Mouse (Mus musculus): ENCODE measurements at regions not wholly inside any gene's neighbourhood (a gene's known extent, or its start where the extent isn't known, plus 50 kb on each side); places are given as distances from the start of the nearest gene placed in this dataset.

- intact Hi-C loops (cut with DNase I), result loop anchor here (5.0 kb wide), 1 partner anchor 258 kb away; no protein-coding TSS in a partner anchor
Observed at GRCm38 (mm10) chr15:61415626-61416025, 492.8 kb upstream of the A1bg start.

DNA sequence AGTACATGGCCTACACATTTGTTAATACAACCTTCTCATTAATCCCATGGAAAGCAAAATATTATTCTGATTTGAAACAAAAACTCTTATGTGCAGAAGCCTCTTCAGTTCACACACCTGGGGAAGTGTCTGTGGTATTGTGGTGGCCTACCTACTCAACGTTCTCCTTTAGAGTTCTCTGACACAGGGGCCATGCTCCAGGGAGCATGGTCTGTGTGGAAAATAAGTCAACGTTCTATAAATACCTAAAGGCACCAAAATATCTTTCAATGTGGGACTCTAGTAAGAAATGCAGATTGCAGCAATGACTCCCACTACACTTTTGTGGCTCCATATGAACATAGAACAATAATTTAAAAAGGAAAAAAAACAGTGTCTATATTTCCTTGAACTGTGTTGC lies 489.0 kb upstream of the A1bg start:
- intact Hi-C loops (cut with DNase I), result no loop called here

DNA sequence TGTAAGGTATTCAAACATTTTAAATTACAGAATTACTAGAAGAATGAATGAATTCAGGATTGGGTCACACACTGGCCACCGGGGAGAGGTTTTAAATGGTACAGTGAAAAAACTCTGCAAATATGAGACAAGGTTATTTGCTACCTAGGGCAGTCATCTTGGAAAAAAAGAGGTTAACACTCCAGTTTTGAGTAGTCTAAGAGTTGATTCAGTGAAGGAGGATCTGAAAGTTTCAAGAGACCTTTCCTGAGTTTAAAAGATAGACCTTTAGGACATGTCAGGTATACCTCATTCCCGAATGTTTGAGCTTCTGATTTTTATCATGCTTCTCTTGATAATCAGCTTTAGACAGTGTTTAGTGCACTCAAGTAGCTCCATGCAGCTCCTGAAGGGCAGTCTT lies 488.0 kb upstream of the A1bg start:
- intact Hi-C loops (cut with DNase I), result no loop called here

DNA sequence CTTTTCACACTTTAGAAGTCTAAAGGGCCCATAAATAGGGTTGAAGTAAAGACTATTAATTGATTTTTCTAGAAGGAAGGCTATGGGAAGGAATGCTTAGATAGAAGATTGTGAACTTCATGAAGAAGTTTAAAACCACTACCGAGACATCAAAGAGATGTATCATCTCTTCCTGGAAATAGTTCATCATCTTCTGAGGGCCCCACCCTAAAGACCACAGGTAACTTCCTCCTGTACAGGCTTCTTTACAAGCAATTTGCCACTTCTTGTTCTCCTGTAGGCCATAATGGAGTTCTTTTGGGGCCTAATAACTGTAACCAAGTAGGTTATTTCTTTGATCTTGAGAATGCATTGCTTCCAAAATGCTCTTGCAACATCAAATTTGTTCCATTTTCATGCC lies 485.8 kb upstream of the A1bg start:
- intact Hi-C loops (cut with DNase I), result no loop called here

DNA sequence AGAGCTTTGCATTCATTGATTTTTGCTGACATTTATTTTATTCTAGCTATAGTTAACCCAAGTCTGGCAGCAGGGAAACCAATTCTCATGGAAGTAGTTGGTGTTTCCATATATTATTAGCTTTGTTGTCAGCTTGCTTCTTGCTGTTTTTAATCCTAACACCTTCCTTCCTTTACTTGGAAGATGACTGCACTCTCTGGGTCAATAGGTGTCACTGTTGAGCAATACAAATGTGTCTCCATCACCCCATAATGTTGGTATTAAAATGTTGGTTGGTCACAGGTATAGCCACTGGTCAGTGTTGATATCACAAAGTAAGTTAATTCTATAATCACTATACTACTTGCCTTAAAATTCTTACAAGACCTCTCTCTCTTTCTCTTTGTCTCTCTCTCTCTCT lies 477.9 kb upstream of the A1bg start:
- intact Hi-C loops (cut with DNase I), result loop anchor here (5.0 kb wide), 1 partner anchor 582 kb away; no protein-coding TSS in a partner anchor

- intact Hi-C loops (cut with DNase I), result loop anchor here (5.0 kb wide), 2 partner anchors 238 to 582 kb away; no protein-coding TSS in a partner anchor
Observed at GRCm38 (mm10) chr15:61399971-61400370, 477.2 kb upstream of the A1bg start.

- intact Hi-C loops (cut with DNase I), result loop anchor here (5.0 kb wide), 1 partner anchor 237 kb away; no protein-coding TSS in a partner anchor
Observed at GRCm38 (mm10) chr15:61398829-61399228, 476.0 kb upstream of the A1bg start.

GRCm38 (mm10) chr15:61397061-61397460 lies 474.2 kb upstream of the A1bg start:
- intact Hi-C loops (cut with DNase I), result loop anchor here (5.0 kb wide), 1 partner anchor 235 kb away; no protein-coding TSS in a partner anchor

DNA sequence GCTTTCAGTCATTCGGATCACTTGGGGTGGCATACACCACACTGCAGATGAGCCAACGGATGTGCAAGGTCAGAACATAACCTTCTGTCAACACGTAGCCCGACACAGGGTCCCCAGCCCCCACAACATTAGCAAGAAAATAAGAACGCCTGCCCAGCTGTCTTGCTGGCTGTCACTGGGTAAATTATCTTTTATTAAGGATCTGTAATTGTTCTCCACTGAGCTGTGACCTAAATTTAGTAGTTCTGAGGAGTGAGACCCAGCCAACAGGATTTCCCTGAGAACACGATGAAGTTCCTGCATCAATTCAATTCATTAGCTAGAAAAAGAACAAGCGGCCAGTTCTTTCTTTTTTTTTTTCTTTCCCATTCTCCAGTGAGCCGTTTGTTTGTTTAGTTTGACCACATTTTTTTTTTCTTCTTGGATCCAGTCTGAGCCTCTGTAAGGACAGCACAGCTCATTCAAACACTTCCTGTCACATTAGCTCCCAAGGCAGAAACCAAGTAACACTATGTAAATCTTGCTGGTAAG lies 472.5 kb upstream of the A1bg start:
- intact Hi-C loops (cut with DNase I), result loop anchor here (5.0 kb wide), 1 partner anchor 233 kb away; no protein-coding TSS in a partner anchor

- intact Hi-C loops (cut with DNase I), result no loop called here
Observed at GRCm38 (mm10) chr15:61380666-61381065, 457.9 kb upstream of the A1bg start.

GRCm38 (mm10) chr15:61366276-61366675 lies 443.5 kb upstream of the A1bg start:
- intact Hi-C loops (cut with DNase I), result no loop called here

GRCm38 (mm10) chr15:61365511-61365910 lies 442.7 kb upstream of the A1bg start:
- intact Hi-C loops (cut with DNase I), result no loop called here

DNA sequence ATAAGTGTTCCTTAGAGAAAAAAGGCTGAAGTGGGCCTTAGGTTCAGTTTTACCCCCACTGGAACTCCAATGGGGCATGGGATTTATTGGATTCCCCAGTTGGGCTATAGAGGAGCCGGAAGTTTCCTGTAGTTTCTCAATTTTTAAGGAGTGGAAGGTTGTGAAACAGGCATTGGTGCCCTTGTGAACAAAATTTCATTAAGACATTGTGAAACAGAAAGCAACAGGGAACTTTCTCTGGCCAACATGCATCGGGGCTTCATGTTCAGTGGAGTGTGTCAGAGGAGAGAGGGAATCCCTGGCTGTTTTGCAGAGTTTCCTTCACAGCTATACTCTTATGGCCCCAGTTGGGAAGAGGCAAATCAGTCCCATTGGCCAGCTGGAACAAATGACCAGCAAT lies 441.6 kb upstream of the A1bg start:
- intact Hi-C loops (cut with DNase I), result no loop called here

DNA sequence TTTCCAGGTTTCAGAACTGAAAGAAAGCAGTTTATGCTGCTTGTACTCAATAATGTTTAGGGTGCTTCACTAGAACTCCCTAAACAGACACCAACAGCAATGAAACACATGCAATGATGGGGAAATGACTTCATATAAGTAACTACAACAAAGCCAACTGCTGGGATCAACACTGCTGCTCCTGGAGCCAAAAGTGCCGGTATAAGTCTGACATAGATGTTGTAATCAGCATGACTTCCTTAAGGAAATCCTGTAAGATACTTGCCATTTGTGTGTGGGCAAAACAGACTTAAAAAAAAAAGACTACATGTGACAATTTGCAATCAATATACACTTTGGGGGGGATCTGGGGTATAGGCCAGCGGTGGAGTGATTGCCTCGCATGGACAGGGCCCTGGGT lies 438.4 kb upstream of the A1bg start:
- intact Hi-C loops (cut with DNase I), result no loop called here

DNA sequence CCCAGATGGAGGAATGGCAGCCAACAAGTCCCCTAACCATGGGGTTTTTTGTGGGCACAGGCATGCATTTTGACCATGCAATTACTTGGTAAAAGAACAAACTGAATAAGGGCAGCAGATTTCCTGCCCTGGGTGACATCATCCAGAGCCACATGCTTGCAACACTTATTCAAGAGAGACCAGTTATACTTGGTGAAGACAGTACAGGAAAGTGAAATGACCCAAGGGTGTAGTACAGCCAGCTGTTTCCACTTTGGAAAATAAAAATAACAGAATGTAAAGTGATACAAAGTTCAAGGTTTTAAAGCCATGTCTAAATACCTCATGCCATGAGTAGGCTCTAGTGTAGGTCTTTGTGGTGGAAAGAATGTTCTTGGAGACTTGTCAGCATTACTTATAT lies 432.5 kb upstream of the A1bg start:
- intact Hi-C loops (cut with DNase I), result no loop called here

GRCm38 (mm10) chr15:61351729-61352342 lies 429.0 kb upstream of the A1bg start:
- intact Hi-C loops (cut with DNase I), result no loop called here

GRCm38 (mm10) chr15:61345101-61345500 lies 422.3 kb upstream of the A1bg start:
- intact Hi-C loops (cut with DNase I), result no loop called here

GRCm38 (mm10) chr15:61342618-61343017 lies 419.8 kb upstream of the A1bg start:
- intact Hi-C loops (cut with DNase I), result no loop called here

DNA sequence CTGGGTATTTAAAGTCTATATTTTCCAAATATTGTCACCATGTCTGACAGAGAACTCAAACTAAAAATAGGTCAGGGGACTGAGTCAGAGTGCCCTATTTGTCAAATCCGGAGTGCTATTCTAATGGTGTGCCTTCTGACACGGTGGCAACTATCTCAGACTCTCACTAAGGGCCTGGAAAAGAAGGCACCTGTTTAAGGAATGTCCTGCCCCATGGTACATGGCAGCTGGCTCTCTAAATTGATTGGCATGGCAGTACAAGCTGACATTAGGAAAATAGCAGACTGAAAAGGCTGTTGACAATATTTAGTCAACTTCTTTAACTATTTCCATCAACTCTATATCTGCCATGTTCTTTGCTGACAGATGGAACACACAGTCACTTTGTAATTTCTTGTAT lies 405.1 kb upstream of the A1bg start:
- intact Hi-C loops (cut with DNase I), result no loop called here

DNA sequence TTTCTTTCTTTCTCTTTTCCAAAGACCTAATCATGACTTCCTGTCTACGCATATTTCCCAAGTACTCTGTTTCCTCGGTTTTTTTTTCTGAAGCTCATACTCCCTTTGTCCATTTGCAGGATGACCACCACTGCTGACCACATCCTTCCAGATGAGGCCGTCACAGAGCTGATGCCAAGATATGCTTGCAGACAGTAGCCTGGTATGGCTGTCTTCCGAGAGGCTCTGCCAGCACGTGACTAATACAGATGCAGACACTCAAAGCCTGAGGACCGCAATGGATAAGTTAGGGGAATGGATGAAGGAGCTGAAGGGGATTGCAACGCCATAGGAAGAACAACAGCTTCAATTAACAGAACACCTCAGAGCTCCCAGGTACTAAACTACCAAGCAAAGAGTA lies 399.4 kb upstream of the A1bg start:
- intact Hi-C loops (cut with DNase I), result no loop called here

GRCm38 (mm10) chr15:61309452-61310165 lies 386.8 kb upstream of the A1bg start:
- intact Hi-C loops (cut with DNase I), result loop anchor here (2.0 kb wide), 1 partner anchor 147 kb away; no protein-coding TSS in a partner anchor

- intact Hi-C loops (cut with DNase I), result loop anchor here (2.0 kb wide), 1 partner anchor 146 kb away; no protein-coding TSS in a partner anchor
Observed at GRCm38 (mm10) chr15:61308936-61309335, 386.1 kb upstream of the A1bg start.
